8 mouse cellular contexts compared by ENCODE assay signal in the genomic region with DNA sequence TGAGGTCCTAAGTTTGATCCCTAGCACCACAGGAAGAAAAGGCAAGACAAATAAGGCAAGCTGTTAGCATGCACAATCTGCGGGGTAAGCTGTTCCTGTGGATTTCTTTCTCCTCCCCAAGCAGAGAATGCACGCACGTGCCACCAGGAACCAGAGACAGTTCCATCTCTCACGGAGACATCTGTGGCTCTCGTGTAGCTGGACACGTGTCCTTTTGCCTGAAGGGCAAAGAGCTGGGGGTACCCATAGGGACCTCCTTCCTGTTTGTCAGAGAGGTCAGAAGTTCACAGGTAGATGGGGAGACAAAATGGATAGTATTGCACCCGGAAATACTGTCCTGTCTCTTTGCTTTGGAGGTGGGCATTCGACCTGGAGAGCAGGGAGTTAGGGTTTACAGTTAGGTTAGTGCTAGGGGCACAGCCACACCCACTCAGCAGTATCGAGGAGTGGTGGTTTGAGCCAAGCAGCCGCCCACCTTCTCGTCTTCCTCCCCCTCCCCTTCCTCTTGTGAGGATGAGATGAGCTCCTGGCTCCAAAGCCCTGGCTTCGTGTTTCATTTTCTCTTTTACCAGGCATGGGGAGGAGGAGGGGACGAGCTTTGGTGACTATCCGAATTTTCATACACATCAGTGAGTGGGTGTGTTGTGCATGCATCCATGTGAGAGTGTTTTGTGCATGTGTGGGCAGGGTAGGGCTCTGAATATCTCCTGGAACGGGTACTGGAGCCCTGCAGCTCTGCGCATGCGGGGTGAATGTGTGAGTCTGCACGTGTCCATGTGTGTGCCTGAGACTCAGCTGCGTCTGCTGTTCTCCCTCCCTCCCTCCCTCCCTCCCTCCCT. TPM values are rescaled to one million over a fixed set of nuclear protein-coding genes. Genes with fewer than 3 reads are reported as not detected.
A peak's percentile ranks its signal among the peaks of the same experiment; 100 is the strongest.
DNase-seq lines count a peak whose midpoint lies in the region; ATAC-seq lines count a peak whose summit lies in the region.

No protein-coding gene starts in this region.

- peak overlapping the region; percentile 100 for H3K9ac ChIP-seq in hindbrain, embryonic 14.5 days

- H3K36me3 ChIP-seq in erythroblast, embryonic 14.5 days (ENCODE audit: control insufficient read depth), result peaks cover 21% of the 10 kb centered on the region
- no peaks in the 10 kb centered on the region for H3K36me3 ChIP-seq in hindbrain, embryonic 14.5 days (replicated peaks; ENCODE audit: control insufficient read depth, insufficient read depth)

- peak overlapping the region; percentile 97 for H3K27ac ChIP-seq in hindbrain, embryonic 14.5 days

- ATAC-seq in erythroblast, adult 5-6 weeks (replicated peaks; ENCODE audit: low FRiP score, poor library complexity, severe bottlenecking), result no peak
- peak; percentile 62 for ATAC-seq in hindbrain, embryonic 14.5 days (ENCODE audit: low FRiP score)

- H3K4me1 ChIP-seq in erythroblast, embryonic 14.5 days (ENCODE audit: control insufficient read depth), result peaks cover 99% of the 10 kb centered on the region
- H3K4me1 ChIP-seq in hindbrain, embryonic 14.5 days (replicated peaks; ENCODE audit: control insufficient read depth, insufficient read depth, low read length), result peaks cover 87% of the 10 kb centered on the region

- peak overlapping the region; percentile 96 for H3K4me2 ChIP-seq in hindbrain, embryonic 14.5 days (replicated peaks)

- 6% methylated on average over 19 of the region's 19 CpGs for WGBS in hindbrain, embryonic 14.5 days

- peak; percentile 97 for DNase-seq in cerebellum, adult 9-11 months
- DNase-seq in frontal cortex, postnatal 36 days (ENCODE audit: low spot score in 2 of 2), result peak; percentile 92 to 96
- DNase-seq in hindbrain, embryonic 14.5 days (ENCODE audit: low spot score), result peak; percentile 83
- DNase-seq in layer of hippocampus, postnatal 25 days (ENCODE audit: extremely low spot score in 1 of 2, low spot score in 1 of 2), result peak; percentile 76 to 84
- DNase-seq in lung, postnatal 10 days, result peak; percentile 86
- peak; percentile 86 for DNase-seq in retina, embryonic 14.5 days (ENCODE audit: low spot score)

- H3K9me3 ChIP-seq in erythroblast, embryonic 14.5 days (ENCODE audit: control insufficient read depth, low read length), result no peaks in the 10 kb centered on the region
- no peaks in the 10 kb centered on the region for H3K9me3 ChIP-seq in hindbrain, embryonic 14.5 days (ENCODE audit: control insufficient read depth, low read length)

- no peaks in the 10 kb centered on the region for H3K27me3 ChIP-seq in erythroblast, embryonic 14.5 days (ENCODE audit: control insufficient read depth)
- no peaks in the 10 kb centered on the region for H3K27me3 ChIP-seq in hindbrain, embryonic 14.5 days (ENCODE audit: control insufficient read depth, insufficient read depth, low read length)

- peak overlapping the region; percentile 53 for H3K4me3 ChIP-seq in erythroblast, embryonic 14.5 days (replicated peaks)
- H3K4me3 ChIP-seq in hindbrain, embryonic 14.5 days (replicated peaks; ENCODE audit: low read length), result peak overlapping the region; percentile 9

RNA-seq across cellular contexts. Expression of a gene that starts 6.6 kb away (rescaled TPM):
- 3.2 TPM in 2 replicates for polyA plus RNA-seq in erythroblast, embryonic 14.5 days (2012)
- 1.9 and 5.0 TPM in 2 replicates for total RNA-seq in erythroblast, adult 5-6 weeks (2015; ENCODE audit: low replicate concordance)
- total RNA-seq in erythroblast, adult 5-6 weeks (2017; ENCODE audit: low replicate concordance), result 4.3 and 8.1 TPM in 2 replicates
- polyA plus RNA-seq in hindbrain, embryonic 14.5 days (2014; fragmentation: Nextera tagmentation; extraction: Ambion mirVana), result 165 and 181 TPM in 2 replicates
- 1,000 to 10,000 TPM; 1,027 to 1,094 TPM for total RNA-seq in layer of hippocampus, postnatal 25 days (2021)

RNA-seq across cellular contexts. Expression of a gene that starts 17.8 kb away (rescaled TPM):
- polyA plus RNA-seq in erythroblast, embryonic 14.5 days (2012), result 13.2 and 14.4 TPM in 2 replicates
- 8.8 and 17.3 TPM in 2 replicates for total RNA-seq in erythroblast, adult 5-6 weeks (2015; ENCODE audit: low replicate concordance)
- 10.3 and 17.6 TPM in 2 replicates for total RNA-seq in erythroblast, adult 5-6 weeks (2017; ENCODE audit: low replicate concordance)
- 58.4 and 62.7 TPM in 2 replicates for polyA plus RNA-seq in hindbrain, embryonic 14.5 days (2014; fragmentation: Nextera tagmentation; extraction: Ambion mirVana)
- total RNA-seq in layer of hippocampus, postnatal 25 days (2021), result 100 to 1,000 TPM; 118 to 130 TPM

RNA-seq across cellular contexts. Expression of a gene that starts 28.1 kb away (rescaled TPM):
- polyA plus RNA-seq in erythroblast, embryonic 14.5 days (2012), result 0.22 and 0.29 TPM in 2 replicates
- not detected in 2 replicates for total RNA-seq in erythroblast, adult 5-6 weeks (2015; ENCODE audit: low replicate concordance)
- total RNA-seq in erythroblast, adult 5-6 weeks (2017; ENCODE audit: low replicate concordance), result 0.26 and 0.42 TPM in 2 replicates
- 3.4 and 4.1 TPM in 2 replicates for polyA plus RNA-seq in hindbrain, embryonic 14.5 days (2014; fragmentation: Nextera tagmentation; extraction: Ambion mirVana)
- 10 to 100 TPM; 78.1 to 92.2 TPM for total RNA-seq in layer of hippocampus, postnatal 25 days (2021)

RNA-seq across cellular contexts. Expression of a gene that starts 46.0 kb away (rescaled TPM):
- polyA plus RNA-seq in erythroblast, embryonic 14.5 days (2012), result not detected in 2 replicates
- not detected in 2 replicates for total RNA-seq in erythroblast, adult 5-6 weeks (2015; ENCODE audit: low replicate concordance)
- not detected in 2 replicates for total RNA-seq in erythroblast, adult 5-6 weeks (2017; ENCODE audit: low replicate concordance)
- not detected in 2 replicates for polyA plus RNA-seq in hindbrain, embryonic 14.5 days (2014; fragmentation: Nextera tagmentation; extraction: Ambion mirVana)
- total RNA-seq in layer of hippocampus, postnatal 25 days (2021), result not detected

RNA-seq across cellular contexts. Expression of a gene that starts 48.2 kb away (rescaled TPM):
- polyA plus RNA-seq in erythroblast, embryonic 14.5 days (2012), result 2.7 TPM in 2 replicates
- 30.3 and 42.7 TPM in 2 replicates for total RNA-seq in erythroblast, adult 5-6 weeks (2015; ENCODE audit: low replicate concordance)
- total RNA-seq in erythroblast, adult 5-6 weeks (2017; ENCODE audit: low replicate concordance), result 26.1 and 26.3 TPM in 2 replicates
- polyA plus RNA-seq in hindbrain, embryonic 14.5 days (2014; fragmentation: Nextera tagmentation; extraction: Ambion mirVana), result 23.6 and 24.1 TPM in 2 replicates
- total RNA-seq in layer of hippocampus, postnatal 25 days (2021), result 100 to 1,000 TPM; 170 to 176 TPM

Comparison
In these comparisons a context has a peak if more than half of its experiments do, and no peak if none do; other contexts are left out.
1. RNA of a gene that starts 6.6 kb away (total RNA-seq): 1,027 to 1,094 TPM in layer of hippocampus, postnatal 25 days; 1.9 to 8.1 TPM in erythroblast, adult 5-6 weeks; every median in the first group is over 100 times any median in the second.
2. RNA of a gene that starts 17.8 kb away (total RNA-seq): 118 to 130 TPM in layer of hippocampus, postnatal 25 days; 8.8 to 17.6 TPM in erythroblast, adult 5-6 weeks; every median in the first group is over 4 times any median in the second.
3. RNA of a gene that starts 28.1 kb away (total RNA-seq): 78.1 to 92.2 TPM in layer of hippocampus, postnatal 25 days; 0.26 to 0.42 TPM in erythroblast, adult 5-6 weeks; every median in the first group is over 10 times any median in the second.
4. Peak in every context shown above with its lines, with median percentiles within 50 percentile points of each other: DNase-seq.